Mouse (Mus musculus) lung, postnatal 14 days (tissue): ENCODE results near the gene Serpina11.
A peak's percentile ranks its signal among the peaks of the same experiment; 100 is the strongest.

Experiments
- DNase-seq: peaks from one replicate; pipeline ENCODE4 v3.0.0; 2021

Serpina11 gene

GRCm38 (mm10) chr12:103989857-103990256, at the start of gene Serpina11:
Gene Serpina11, minus strand, starts transcription at chr12:103989957.
- no peak for DNase-seq

DNA sequence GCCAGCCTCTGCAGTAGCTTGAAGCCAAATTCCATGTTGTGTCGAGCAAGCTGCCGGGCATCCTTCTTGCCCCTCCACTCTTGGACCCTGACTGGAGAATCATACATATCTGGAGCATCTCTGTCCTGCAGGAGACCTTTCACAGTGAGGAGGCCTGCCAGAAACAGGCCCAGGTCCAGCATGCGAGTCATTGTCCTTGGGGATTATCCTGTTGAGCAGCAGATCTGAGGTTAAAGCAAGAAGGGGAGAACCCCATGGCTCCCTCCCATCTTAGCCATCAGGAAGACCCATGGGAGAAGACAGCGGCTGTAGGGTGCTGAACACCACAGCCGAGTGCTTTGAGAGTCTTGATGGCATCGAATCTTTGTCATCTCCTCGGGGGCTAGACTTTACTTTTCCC, 48.4 kb upstream of the Serpina11 start:
- DNase-seq = no peak

- no peak for DNase-seq
Observed at GRCm38 (mm10) chr12:104033752-104034151, 44.0 kb upstream of the Serpina11 start.

DNA sequence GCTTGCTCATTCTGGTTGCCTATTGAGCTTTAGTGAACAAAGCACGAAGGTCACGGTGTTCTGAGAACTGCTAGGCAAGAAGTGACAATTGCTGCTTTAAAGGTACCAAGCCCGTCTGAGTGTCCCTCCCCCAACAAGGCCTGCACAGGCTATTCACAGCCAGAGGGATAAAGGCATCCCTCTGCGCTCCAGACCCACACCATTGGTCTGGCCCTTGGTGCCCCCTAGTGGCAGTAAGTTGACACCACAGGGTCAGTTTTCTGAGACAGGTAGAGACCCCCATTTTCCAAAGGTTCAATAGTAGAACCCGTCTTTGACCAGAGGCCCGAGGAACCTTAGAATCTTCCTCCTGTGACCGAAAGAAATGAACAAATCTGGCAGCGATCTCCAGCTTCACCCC, 40.2 kb upstream of the Serpina11 start:
- peak; percentile 48 for DNase-seq

DNA sequence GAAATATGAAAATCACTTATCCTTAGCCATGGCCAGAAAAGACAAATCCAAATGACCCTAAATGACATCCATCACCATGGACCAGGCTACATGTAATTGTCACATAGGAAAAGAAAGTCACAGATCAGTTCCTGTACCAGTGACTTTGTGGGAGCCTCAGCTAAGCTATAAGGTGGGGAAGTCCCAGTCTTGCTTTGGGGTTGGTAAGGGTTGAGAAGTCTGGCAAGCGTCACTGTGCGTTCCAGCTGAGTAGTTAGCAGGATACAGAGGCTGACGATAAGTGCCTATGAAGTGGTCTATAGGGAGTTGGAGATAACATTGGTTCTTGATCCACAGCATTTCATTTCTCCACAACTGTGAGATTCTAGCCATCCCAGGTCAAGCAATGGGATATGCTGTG, 25.5 kb upstream of the Serpina11 start:
- DNase-seq = no peak

DNA sequence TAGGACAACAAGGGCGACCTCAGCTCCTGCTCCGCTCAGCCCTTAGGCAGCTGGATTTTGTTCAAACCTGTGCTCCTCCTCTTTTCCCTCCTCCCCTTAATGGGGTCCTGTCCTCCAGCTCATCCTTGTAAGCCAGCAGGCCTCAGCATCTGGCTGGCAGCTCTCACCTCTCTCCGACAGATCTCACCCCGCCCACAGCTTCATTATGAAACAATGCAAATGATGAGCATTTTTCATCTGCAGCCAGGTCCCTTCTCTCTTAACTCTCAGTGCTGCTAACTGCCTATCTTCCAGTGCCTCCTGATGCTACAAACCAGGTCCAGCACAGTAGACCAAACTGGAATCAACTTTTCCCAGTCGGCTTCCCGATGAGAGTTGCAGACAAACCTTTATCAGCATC, 23.9 kb upstream of the Serpina11 start, which contains the start of gene Serpina9:
TSS of gene Serpina9 (minus strand) at position 136 of the 400 bp plus-strand sequence.
- no peak for DNase-seq

- no peak for DNase-seq
Observed at GRCm38 (mm10) chr12:104004689-104005088, 14.9 kb upstream of the Serpina11 start.

- DNase-seq = no peak
Observed at GRCm38 (mm10) chr12:104003238-104003612, 13.5 kb upstream of the Serpina11 start.

GRCm38 (mm10) chr12:104002569-104003237, 12.9 kb upstream of the Serpina11 start:
- peak; percentile 62 for DNase-seq

- DNase-seq = no peak
Observed at GRCm38 (mm10) chr12:104000594-104000993, 10.8 kb upstream of the Serpina11 start.

DNA sequence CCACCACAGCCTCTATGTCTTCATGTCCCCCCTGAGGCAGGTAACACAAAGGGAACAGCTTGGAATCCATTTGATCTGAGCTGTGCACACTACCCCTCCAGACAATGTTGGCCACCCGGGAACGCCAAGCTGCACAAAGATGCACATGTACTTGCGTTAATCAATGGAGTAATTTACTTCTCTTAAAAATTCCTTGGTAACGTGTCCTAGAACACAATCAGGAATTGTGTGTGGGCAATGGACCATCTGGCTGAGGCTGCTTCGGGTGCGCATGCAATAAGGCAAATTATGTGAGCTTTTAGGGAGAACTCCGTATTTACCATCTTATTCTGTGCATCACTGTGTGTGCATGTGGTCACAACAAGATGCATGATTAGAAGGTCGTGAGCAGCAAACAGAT, 9.9 kb upstream of the Serpina11 start:
- DNase-seq = no peak

GRCm38 (mm10) chr12:103996513-103996912, 6.8 kb upstream of the Serpina11 start:
- peak; percentile 11 for DNase-seq

- DNase-seq = peak; percentile 73
Observed at GRCm38 (mm10) chr12:103995292-103996072, 5.7 kb upstream of the Serpina11 start.

DNA sequence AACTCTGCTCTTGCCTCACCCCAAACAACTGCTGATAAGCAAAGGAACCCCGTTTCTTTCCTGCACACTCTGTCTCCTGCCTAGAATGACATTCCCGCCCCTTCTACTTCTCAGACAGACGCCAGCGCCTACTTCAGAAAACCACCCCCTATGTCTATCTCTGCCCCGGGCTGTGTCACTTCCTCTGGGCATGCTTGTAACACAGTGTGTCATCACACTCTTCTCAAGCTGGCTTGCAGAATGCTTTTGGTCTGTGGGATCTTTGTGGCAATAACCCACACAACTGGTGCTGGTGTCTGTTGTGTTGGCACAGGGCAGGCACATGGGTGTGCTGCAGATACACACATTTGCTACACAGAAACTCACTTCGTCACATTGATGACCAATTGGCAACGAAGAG, 3.2 kb upstream of the Serpina11 start:
- DNase-seq = no peak

GRCm38 (mm10) chr12:103989514-103989767, 316 bp downstream of the Serpina11 start:
- no peak for DNase-seq

DNA sequence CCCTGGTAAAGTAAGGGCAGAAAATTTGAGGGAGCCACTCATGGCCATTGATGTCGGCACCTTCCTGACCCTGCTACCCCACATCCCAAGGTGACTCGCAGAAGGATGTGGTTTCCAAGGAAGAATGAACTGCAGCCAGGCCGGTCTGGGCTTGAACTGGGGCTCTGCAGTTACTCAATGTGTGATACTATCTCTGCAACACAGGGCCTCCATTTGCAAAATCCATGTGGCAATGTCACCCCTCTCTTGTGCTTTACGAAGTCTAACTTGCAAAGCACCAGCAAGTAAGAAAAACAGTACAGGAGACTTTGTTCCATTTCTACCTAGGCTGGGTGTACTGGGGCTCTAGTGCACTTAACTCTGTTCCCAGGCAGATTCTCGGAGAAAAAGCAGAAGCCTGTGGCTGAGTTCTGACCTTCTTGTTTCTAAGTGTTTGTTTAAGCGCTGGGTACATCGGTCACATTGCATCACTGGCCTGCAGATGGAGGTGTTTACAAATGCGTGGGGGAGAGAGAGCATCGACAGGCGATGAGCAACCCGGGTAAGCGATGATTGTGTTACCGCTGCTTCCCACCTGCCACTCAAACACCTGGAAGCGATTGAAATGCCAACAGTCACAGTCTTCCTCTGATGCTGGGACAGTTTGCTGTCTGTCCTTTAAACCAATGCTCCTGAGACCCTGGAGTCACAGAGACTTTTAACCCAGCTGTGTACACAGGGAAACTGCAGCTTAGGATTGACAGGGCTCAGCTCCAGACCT, 823 bp downstream of the Serpina11 start:
- no peak for DNase-seq

DNA sequence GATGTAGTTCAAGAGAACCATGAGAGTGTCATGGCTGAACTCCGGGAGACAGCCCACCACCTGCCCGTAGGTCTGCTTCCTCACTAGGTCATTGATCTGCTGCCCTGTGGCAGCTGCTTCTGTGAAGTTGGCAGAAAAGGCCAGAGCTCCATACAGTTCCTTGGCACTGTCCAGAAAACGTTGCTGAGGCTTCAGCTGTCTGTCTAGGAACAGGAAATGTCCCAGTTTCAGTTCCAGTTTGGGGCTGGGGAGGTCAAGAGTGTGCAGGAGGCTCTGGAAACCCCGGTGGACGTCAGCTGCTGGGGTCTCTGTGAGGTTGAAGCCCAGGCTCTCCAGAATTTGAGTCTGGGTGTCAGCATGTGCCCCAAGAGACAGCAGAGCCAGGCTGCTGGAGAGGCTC, 3.9 kb downstream of the Serpina11 start:
- no peak for DNase-seq

DNA sequence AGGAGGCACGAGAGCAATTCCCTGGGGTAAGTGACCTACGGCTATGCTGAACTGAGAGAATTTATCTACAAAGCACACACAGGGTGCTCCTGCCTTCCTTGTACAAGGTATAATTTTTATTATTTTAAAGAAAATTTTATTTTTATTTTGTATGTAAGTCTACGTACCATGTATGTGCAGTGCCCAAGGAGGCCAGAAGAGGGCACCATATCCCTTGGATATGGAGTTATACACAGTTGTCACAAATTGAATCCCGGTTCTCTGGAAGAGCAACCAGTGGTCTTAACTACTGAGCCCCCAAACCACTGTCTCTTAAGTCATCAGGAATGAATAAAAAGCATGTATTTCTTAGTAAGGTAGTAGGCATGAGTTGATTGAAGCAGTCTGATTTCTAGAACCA, 4.8 kb downstream of the Serpina11 start:
- DNase-seq = peak; percentile 70

DNA sequence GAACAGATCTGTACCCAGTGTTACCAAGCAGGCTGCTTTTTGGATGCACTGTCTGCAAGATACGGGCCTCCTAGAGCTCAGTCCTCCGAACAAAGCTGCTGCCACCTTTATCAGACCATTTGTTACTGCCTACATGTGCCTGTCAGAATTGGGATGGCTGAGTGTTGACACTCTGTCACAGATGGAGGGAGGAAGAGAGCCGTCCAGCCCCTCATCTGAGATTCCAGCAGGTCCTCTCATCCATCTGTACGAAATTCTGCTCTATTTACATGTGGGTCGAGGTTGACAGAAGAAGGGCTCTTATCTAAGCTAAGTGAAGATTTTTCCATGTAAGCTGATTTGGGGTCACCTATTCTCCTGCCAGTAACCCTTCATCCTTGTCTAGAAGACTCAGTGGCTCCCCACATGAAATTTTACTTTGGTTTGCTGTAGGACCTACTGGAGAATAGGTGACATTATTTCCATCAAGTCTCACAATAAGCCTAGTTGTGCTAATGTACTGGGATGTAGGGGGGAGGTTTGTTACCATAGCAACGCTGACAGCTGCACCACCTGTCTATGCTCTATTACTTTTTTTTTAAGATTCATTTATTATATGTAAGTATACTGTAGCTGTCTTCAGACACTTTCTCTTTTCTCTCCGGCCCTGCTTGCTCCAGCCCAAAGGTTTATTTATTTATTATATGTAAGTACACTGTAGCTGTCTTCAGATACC, 8.0 kb downstream of the Serpina11 start:
- DNase-seq = no peak

DNA sequence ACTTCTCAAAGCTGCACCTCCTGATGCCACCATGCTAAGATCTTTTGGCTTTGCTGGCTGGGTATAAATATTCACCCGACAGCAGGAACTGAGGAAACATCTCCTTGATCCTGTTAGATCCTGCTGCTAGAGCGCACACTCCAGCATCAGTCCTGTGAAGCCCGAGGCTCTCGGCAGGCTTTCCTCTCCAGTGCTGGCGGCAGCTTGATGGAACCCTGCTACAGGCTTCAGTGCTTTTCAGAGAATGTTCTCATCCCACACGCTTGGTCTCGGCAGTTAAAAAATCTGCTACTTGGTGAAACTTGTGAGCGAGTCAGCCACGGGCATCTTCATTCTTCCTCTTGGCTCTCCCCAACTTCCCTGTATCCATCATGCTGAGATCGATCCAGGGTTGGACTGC, 11.5 kb downstream of the Serpina11 start:
- no peak for DNase-seq

DNA sequence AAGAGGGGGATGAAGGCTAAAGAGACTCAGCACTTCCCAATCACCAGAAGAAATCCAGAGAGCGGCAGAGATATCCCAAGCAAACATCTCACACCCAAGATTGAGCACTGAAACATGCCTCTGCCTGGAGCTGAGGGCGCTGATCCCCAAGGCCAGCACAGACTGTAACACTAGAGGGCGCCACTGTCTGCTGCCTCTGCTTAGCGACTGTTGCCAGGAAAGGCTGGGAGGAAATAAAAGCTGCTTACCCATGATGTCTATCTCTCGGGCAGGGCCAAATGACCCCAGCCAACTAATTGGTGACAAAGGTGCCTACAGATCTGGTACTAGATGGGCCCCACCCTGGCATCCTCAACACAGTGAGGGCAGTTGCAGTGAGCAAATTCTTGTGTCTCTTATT, 11.9 kb downstream of the Serpina11 start:
- peak; percentile 32 for DNase-seq

DNA sequence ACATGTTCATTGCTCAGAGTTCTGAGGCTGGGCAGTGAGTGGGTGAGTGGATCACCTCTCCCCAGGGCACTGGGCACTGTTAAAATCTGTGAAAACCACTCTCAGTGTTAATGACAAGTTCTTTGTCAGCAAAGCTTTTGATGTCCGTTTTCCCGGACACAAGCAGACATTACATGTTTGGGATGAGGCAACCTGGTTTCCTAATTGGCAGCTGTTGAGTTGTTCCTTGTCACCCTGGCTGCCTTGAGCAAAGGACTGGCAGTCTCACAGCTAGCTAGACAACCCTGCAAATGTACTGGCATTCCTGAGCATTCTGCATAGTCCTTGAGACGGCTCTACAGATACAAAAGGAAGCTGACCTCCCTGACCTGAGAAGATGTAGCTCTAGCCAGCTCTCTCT, 12.7 kb downstream of the Serpina11 start:
- DNase-seq = no peak

- no peak for DNase-seq
Observed at GRCm38 (mm10) chr12:103971080-103971479, 18.7 kb downstream of the Serpina11 start.
